Mouse (Mus musculus) ES-Bruce4 (cell line): ENCODE measurements around the gene Wdpcp. TPM values are rescaled to one million over a fixed set of nuclear protein-coding genes. Genes with fewer than 3 reads are reported as not detected.

Source experiments
- H3K27ac ChIP-seq: 2 replicates; pipeline ENCODE4 v1.5.1; 2012; ENCODE audit warnings: low read length, inconsistent platforms; ENCODE audit not compliant: insufficient read depth
- H3K27me3 ChIP-seq: 2 replicates; pipeline ENCODE4 v1.6.1; 2012; ENCODE audit warnings: mild to moderate bottlenecking, low read length, inconsistent platforms; ENCODE audit not compliant: control insufficient read depth, poor library complexity, insufficient read depth, severe bottlenecking
- H3K36me3 ChIP-seq: 2 replicates; pipeline ENCODE4 v1.6.1; 2012; ENCODE audit warnings: inconsistent platforms, mild to moderate bottlenecking, low read length, moderate library complexity; ENCODE audit not compliant: control insufficient read depth, poor library complexity, insufficient read depth, severe bottlenecking
- H3K4me1 ChIP-seq: one replicate; pipeline ENCODE4 v1.8.1; 2011; ENCODE audit warnings: low read length; ENCODE audit not compliant: control insufficient read depth, insufficient read depth
- H3K4me3 ChIP-seq: 2 replicates; pipeline ENCODE4 v1.5.1; 2011; ENCODE audit warnings: low read depth, mild to moderate bottlenecking, low read length
- H3K9ac ChIP-seq: 2 replicates; pipeline ENCODE4 v1.6.1; 2012; ENCODE audit warnings: low read depth, mild to moderate bottlenecking, inconsistent platforms; ENCODE audit not compliant: poor library complexity, severe bottlenecking
- H3K9me3 ChIP-seq: replicated peaks from 2 replicates; pipeline ENCODE4 v1.6.1; 2012; ENCODE audit warnings: mild to moderate bottlenecking, low read length, inconsistent platforms; ENCODE audit not compliant: control insufficient read depth, poor library complexity, insufficient read depth, severe bottlenecking
- CTCF ChIP-seq: IDR thresholded peaks from one replicate; pipeline ENCODE4 v1.8.1; 2011; ENCODE audit warnings: low read depth, low read length
- EP300 ChIP-seq: IDR thresholded peaks from 2 replicates; pipeline ENCODE4 v1.6.1; 2011; ENCODE audit warnings: low read depth, low read length; ENCODE audit not compliant: insufficient read depth
- POLR2A ChIP-seq: IDR thresholded peaks from one replicate; pipeline ENCODE4 v1.8.1; 2011; ENCODE audit warnings: low read length; ENCODE audit not compliant: insufficient read depth
- polyA plus RNA-seq: library from polyadenylated mRNA; stranded (reverse); fragments of >200 nt; gene quantifications from 2 replicates; pipeline ENCODE4 v1.2.4, GENCODE M21; 2011; ENCODE audit warnings: low read depth; ENCODE audit not compliant: missing spikeins, insufficient read depth, insufficient read length

Gene Wdpcp
- polyA plus RNA-seq, 1 experiment, result 1.7 TPM

GRCm38 (mm10) chr11:21564681-21565405 is 7.2 kb upstream of the Wdpcp start:
- H3K36me3 ChIP-seq, result peaks cover 10% of the 10 kb centered on the region

DNA sequence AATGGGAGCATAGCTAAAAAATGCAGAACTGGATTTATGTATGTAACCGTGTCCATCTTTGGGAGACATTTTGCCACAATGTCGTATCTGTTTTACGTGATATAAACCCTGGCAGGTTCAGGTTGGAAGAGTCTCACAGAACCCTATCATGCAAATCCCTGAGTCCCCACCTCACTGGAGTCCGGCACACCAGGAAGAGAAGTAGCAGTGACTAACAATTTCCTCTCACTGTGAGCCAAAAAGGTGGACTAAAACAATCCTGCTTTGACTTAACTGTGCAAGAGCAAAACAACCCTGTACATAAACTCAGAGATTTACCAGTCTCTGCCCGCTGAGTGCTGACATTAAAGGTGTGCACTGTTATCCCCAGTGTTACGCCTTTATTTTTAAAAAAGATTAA is 5.1 kb upstream of the Wdpcp start:
- Histone ChIP-seq H3K4me3 (no peak overlapping the region), H3K27ac (no peak overlapping the region)

More at GRCm38 (mm10) chr11:21564681-21565405, 7.2 kb upstream of the Wdpcp start:
- no peaks in the 10 kb centered on the region for H3K4me1 ChIP-seq
- H3K9ac ChIP-seq, result no peak overlapping the region
- H3K4me3 ChIP-seq, result no peak overlapping the region
- TF ChIP-seq POLR2A, result no peak
- TF ChIP-seq EP300, result no peak
- TF ChIP-seq CTCF, result no peak
- H3K27ac ChIP-seq, result no peak overlapping the region
- H3K9me3 ChIP-seq, result no peaks in the 10 kb centered on the region
- no peaks in the 10 kb centered on the region for H3K27me3 ChIP-seq

DNA sequence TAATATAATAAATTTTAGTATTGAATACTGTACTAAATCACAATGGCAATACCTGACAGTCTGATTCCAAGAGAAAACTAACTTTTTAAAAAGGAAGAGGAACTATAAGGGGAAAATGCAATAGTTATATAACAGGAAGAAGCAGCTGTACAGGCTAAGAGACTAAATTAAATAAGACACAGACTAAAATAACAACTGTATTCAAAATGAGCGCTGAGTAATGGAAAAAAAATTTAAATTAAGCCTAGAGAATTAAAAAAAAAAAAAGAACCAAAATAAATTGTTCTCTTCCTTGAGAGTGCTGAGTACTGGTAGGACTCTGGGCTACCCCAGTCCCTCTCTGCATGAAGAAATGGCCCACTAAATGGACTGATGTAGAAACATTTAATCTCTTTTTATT is 4.3 kb upstream of the Wdpcp start:
- Histone ChIP-seq H3K36me3 (peaks cover 6% of the 10 kb centered on the region), H3K9me3 (no peaks in the 10 kb centered on the region), H3K4me3 (no peak overlapping the region), H3K27ac (no peak overlapping the region), H3K4me1 (no peaks in the 10 kb centered on the region), H3K9ac (no peak overlapping the region), H3K27me3 (no peaks in the 10 kb centered on the region)
- TF ChIP-seq POLR2A, result no peak
- no peak for TF ChIP-seq EP300
- no peak for TF ChIP-seq CTCF

More for the DNA sequence above, 5.1 kb upstream of the Wdpcp start:
- H3K9ac ChIP-seq, result no peak overlapping the region
- TF ChIP-seq CTCF (no peak), EP300 (no peak)
- H3K9me3 ChIP-seq, result no peaks in the 10 kb centered on the region
- H3K27me3 ChIP-seq, result no peaks in the 10 kb centered on the region
- peaks cover 6% of the 10 kb centered on the region for H3K36me3 ChIP-seq
- no peaks in the 10 kb centered on the region for H3K4me1 ChIP-seq

GRCm38 (mm10) chr11:21569002-21569401 is 3.0 kb upstream of the Wdpcp start:
- no peak overlapping the region for H3K9ac ChIP-seq
- no peaks in the 10 kb centered on the region for H3K27me3 ChIP-seq
- H3K36me3 ChIP-seq, result peaks cover 3% of the 10 kb centered on the region
- no peak for TF ChIP-seq CTCF
- no peak for TF ChIP-seq POLR2A
- TF ChIP-seq EP300, result no peak
- H3K27ac ChIP-seq, result no peak overlapping the region
- no peak overlapping the region for H3K4me3 ChIP-seq
- no peaks in the 10 kb centered on the region for H3K9me3 ChIP-seq
- no peaks in the 10 kb centered on the region for H3K4me1 ChIP-seq

GRCm38 (mm10) chr11:21569456-21570108 is 2.5 kb upstream of the Wdpcp start:
- TF ChIP-seq CTCF, result no peak
- no peak for TF ChIP-seq EP300
- TF ChIP-seq POLR2A, result no peak
- Histone ChIP-seq H3K4me3 (no peak overlapping the region), H3K36me3 (peaks cover 2% of the 10 kb centered on the region; the same call in 1 of the 2 replicates), H3K27ac (no peak overlapping the region), H3K4me1 (no peaks in the 10 kb centered on the region), H3K9me3 (no peaks in the 10 kb centered on the region), H3K9ac (no peak overlapping the region), H3K27me3 (no peaks in the 10 kb centered on the region)

DNA sequence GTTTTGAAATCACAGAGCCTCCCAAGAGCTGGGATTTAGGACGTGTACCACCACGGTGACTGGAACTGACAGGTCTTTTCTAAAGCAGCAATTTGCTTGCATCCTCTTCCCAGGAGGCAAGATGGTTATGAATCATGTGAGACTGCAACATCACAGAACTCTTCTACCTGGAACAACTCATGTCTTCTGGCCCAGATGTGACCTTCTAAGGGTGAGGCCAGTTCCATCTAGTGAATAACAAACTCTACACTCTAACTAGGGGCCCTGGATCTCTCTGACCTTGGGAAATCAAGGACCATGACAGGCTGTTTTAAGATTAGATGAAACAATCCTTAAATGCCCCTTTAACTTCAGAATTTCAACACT is 1.9 kb upstream of the Wdpcp start:
- H3K9ac ChIP-seq, result no peak overlapping the region
- no peak overlapping the region for H3K27ac ChIP-seq
- no peaks in the 10 kb centered on the region for H3K4me1 ChIP-seq
- no peak overlapping the region for H3K4me3 ChIP-seq
- TF ChIP-seq POLR2A, result no peak
- TF ChIP-seq EP300, result no peak
- no peak for TF ChIP-seq CTCF
- H3K36me3 ChIP-seq, result peaks cover 1% of the 10 kb centered on the region; the same call in 1 of the 2 replicates
- no peaks in the 10 kb centered on the region for H3K9me3 ChIP-seq
- no peaks in the 10 kb centered on the region for H3K27me3 ChIP-seq
